Mouse (Mus musculus) liver, embryonic 14.5 days (tissue): ENCODE data around the gene Tmtc2. TPM values are rescaled to one million over a fixed set of nuclear protein-coding genes. Genes with fewer than 3 reads are reported as not detected.

Experiments used
- ATAC-seq: fragments of 200-750 bp; cut with Nextera tagmentation; 2 replicates; pipeline ENCODE4 v1.8.0; 2017; ENCODE audit warnings: moderate number of reproducible peaks, mild to moderate bottlenecking, moderate library complexity; ENCODE audit not compliant: insufficient read depth
- DNase-seq, 3 experiments: peaks; one replicate each; pipeline ENCODE4 v3.0.0-alpha.2; 2012 to 2013; ENCODE audit warnings: low read depth in 3 of 3, low spot score in 3 of 3
- H3K27ac ChIP-seq: fragments of 300-500 bp; sonication (generic); 2 replicates; pipeline ENCODE4 v1.5.1; 2014; ENCODE audit warnings: moderate library complexity, mild to moderate bottlenecking, control low read depth, inconsistent platforms
- H3K27me3 ChIP-seq: fragments of 300-500 bp; sonication (generic); 2 replicates; pipeline ENCODE4 v1.6.1; 2014; ENCODE audit warnings: mild to moderate bottlenecking, low read length, moderate library complexity; ENCODE audit not compliant: control insufficient read depth, insufficient read depth
- H3K36me3 ChIP-seq: fragments of 300-500 bp; sonication (generic); replicated peaks from 2 replicates; pipeline ENCODE4 v1.6.1; 2014; ENCODE audit warnings: low read depth; ENCODE audit not compliant: control insufficient read depth, insufficient read depth
- H3K4me1 ChIP-seq, 2 experiments: fragments of 200-500 bp in 1 of 2; fragments of 300-500 bp in 1 of 2; sonication (generic) in 1 of 2; replicated peaks; 2 replicates each; pipeline ENCODE4 v1.6.1; 2012 to 2014; ENCODE audit warnings: antibody characterized with exemption in 1 of 2, inconsistent platforms in 1 of 2, low read length in 1 of 2; ENCODE audit not compliant: control insufficient read depth in 2 of 2, insufficient read depth in 2 of 2
- H3K4me2 ChIP-seq: fragments of 300-500 bp; sonication (generic); 2 replicates; pipeline ENCODE4 v1.6.1; 2014; ENCODE audit warnings: low read depth, mild to moderate bottlenecking, control low read depth, moderate library complexity
- H3K4me3 ChIP-seq, 2 experiments: fragments of 200-500 bp in 1 of 2; fragments of 300-500 bp in 1 of 2; sonication (generic) in 1 of 2; 2 replicates each; pipeline ENCODE4 v1.5.1; 2012 to 2014; ENCODE audit warnings: low read depth in 2 of 2, low read length in 2 of 2, mild to moderate bottlenecking in 2 of 2, control low read depth in 1 of 2, inconsistent platforms in 1 of 2, moderate library complexity in 1 of 2; ENCODE audit not compliant: insufficient read depth in 1 of 2
- H3K9ac ChIP-seq: fragments of 300-500 bp; sonication (generic); replicated peaks from 2 replicates; pipeline ENCODE4 v1.6.1; 2014; ENCODE audit warnings: mild to moderate bottlenecking, control low read depth, moderate library complexity
- H3K9me3 ChIP-seq: fragments of 300-500 bp; sonication (generic); 2 replicates; pipeline ENCODE4 v1.6.1; 2016; ENCODE audit warnings: low read length, mixed read lengths; ENCODE audit not compliant: control insufficient read depth
- CTCF ChIP-seq: IDR thresholded peaks from 2 replicates; pipeline ENCODE4 v1.5.1; 2016; ENCODE audit warnings: antibody characterized with exemption, low read depth, control low read depth
- EP300 ChIP-seq: IDR thresholded peaks from 2 replicates; pipeline ENCODE4 v1.6.1; 2016; ENCODE audit warnings: antibody characterized with exemption, low read depth
- WGBS: fragments of 180-500 bp; shearing (Covaris S2); extraction: QIAGEN DNeasy Blood & Tissue Kit; methylation state at CpG from one replicate; pipeline ENCODE4 v1.1.7; 2014; ENCODE audit not compliant: insufficient replicate concordance; 5-methylcytosine and 5-hydroxymethylcytosine counted together
- polyA plus RNA-seq, 2 experiments: library from polyadenylated mRNA; depleted of rRNA in 1 of 2; stranded (reverse) in 1 of 2; unstranded in 1 of 2; fragments of >200 nt; fragmentation: Nextera tagmentation in 1 of 2; extraction: Ambion mirVana in 1 of 2; gene quantifications; 2 replicates each; pipeline versions ENCODE4 v1.2.1 to v1.2.3; 2012 to 2014

The Tmtc2 gene
- polyA plus RNA-seq, 2 experiments, result 0.33 to 0.44 TPM

GRCm38 (mm10) chr10:105423187-105423586 is 151.1 kb downstream of the Tmtc2 start:
- H3K4me2 ChIP-seq, result no peak overlapping the region
- ATAC-seq (no peak), DNase-seq (no peak)
- no peaks in the 10 kb centered on the region for H3K36me3 ChIP-seq
- H3K9me3 ChIP-seq, result no peaks in the 10 kb centered on the region
- peaks cover 21 to 23% of the 10 kb centered on the region in 2 experiments for H3K4me1 ChIP-seq
- no peaks in the 10 kb centered on the region for H3K27me3 ChIP-seq
- H3K27ac ChIP-seq, result no peak overlapping the region
- no peak for TF ChIP-seq EP300
- no peak overlapping the region for H3K9ac ChIP-seq
- 61% methylated on average over 3 of the region's 3 CpGs for WGBS
- no peak overlapping the region for H3K4me3 ChIP-seq

GRCm38 (mm10) chr10:105417845-105418383 is 156.3 kb downstream of the Tmtc2 start:
- Histone ChIP-seq H3K27me3 (no peaks in the 10 kb centered on the region), H3K9me3 (no peaks in the 10 kb centered on the region), H3K4me2 (peak overlapping the region; percentile 68), H3K4me1 (peaks cover 37 to 42% of the 10 kb centered on the region in 2 experiments), H3K36me3 (no peaks in the 10 kb centered on the region), H3K9ac (peak overlapping the region; percentile 50), H3K27ac (peak overlapping the region; percentile 91), H3K4me3 (peak overlapping the region in 1 of 2 experiments; percentile 14; a peak in 1 of 4 replicates)
- WGBS, result 22% methylated on average over 15 of the region's 15 CpGs
- TF ChIP-seq EP300 (peak; percentile 94), CTCF (no peak)
- DNase-seq (peak; percentile 79 to 83 (median 81)), ATAC-seq (peak; percentile 91)

- peak; percentile 83 for ATAC-seq
- no peaks in the 10 kb centered on the region for H3K36me3 ChIP-seq
- H3K27me3 ChIP-seq, result no peaks in the 10 kb centered on the region
- H3K9me3 ChIP-seq, result no peaks in the 10 kb centered on the region
- no peak overlapping the region for H3K9ac ChIP-seq
- peak overlapping the region; percentile 61 for H3K27ac ChIP-seq
- H3K4me1 ChIP-seq, result peaks cover 37 to 42% of the 10 kb centered on the region in 2 experiments
- H3K4me2 ChIP-seq, result peak overlapping the region; percentile 68
- 42% methylated on average over 4 of the region's 4 CpGs for WGBS
- peak; percentile 36 to 55 (median 44) for DNase-seq
- no peak overlapping the region for H3K4me3 ChIP-seq
- TF ChIP-seq CTCF (no peak), EP300 (peak; percentile 62)
Observed at GRCm38 (mm10) chr10:105416601-105417000, 157.7 kb downstream of the Tmtc2 start.

- DNase-seq, result no peak
- peak; percentile 67 for ATAC-seq
- no peak for TF ChIP-seq CTCF
- no peak for TF ChIP-seq EP300
- Histone ChIP-seq H3K4me1 (peaks cover 0 to 2% of the 10 kb centered on the region in 2 experiments; a peak in 2 of 4 replicates), H3K4me2 (no peak overlapping the region), H3K9ac (no peak overlapping the region), H3K27ac (no peak overlapping the region), H3K27me3 (no peaks in the 10 kb centered on the region), H3K36me3 (no peaks in the 10 kb centered on the region), H3K4me3 (no peak overlapping the region), H3K9me3 (no peaks in the 10 kb centered on the region)
- whole genome bisulfite sequencing, result 51% methylated on average over 4 of the region's 4 CpGs
Observed at GRCm38 (mm10) chr10:105405856-105406527, 168.3 kb downstream of the Tmtc2 start.

- Histone ChIP-seq H3K4me3 (no peak overlapping the region), H3K4me1 (peaks cover 0 to 2% of the 10 kb centered on the region in 2 experiments; a peak in 3 of 4 replicates), H3K9me3 (no peaks in the 10 kb centered on the region), H3K36me3 (no peaks in the 10 kb centered on the region), H3K9ac (no peak overlapping the region), H3K27me3 (no peaks in the 10 kb centered on the region), H3K4me2 (no peak overlapping the region), H3K27ac (no peak overlapping the region)
- no peak for DNase-seq
- ATAC-seq, result no peak
- TF ChIP-seq CTCF, result no peak
- no peak for TF ChIP-seq EP300
- 74% methylated on average over 3 of the region's 3 CpGs for WGBS
Observed at GRCm38 (mm10) chr10:105403931-105404330, 170.3 kb downstream of the Tmtc2 start.
